Mouse (Mus musculus) Muller cell, postnatal 12 days (primary cell): ENCODE results near the gene Poll.
A peak's percentile ranks its signal among the peaks of the same experiment; 100 is the strongest.

ENCODE experiments used
- DNase-seq: peaks from one replicate; pipeline ENCODE4 v3.0.0-alpha.2; 2015; ENCODE audit errors: inconsistent ontology term

The Poll gene

GRCm38 (mm10) chr19:45560153-45560890, at the start of gene Poll, which contains the start of gene Gm17018:
Poll (minus strand) TSS chr19:45560531.
Gm17018 (plus strand) TSS chr19:45560615.
- peak; percentile 81 for DNase-seq

DNA sequence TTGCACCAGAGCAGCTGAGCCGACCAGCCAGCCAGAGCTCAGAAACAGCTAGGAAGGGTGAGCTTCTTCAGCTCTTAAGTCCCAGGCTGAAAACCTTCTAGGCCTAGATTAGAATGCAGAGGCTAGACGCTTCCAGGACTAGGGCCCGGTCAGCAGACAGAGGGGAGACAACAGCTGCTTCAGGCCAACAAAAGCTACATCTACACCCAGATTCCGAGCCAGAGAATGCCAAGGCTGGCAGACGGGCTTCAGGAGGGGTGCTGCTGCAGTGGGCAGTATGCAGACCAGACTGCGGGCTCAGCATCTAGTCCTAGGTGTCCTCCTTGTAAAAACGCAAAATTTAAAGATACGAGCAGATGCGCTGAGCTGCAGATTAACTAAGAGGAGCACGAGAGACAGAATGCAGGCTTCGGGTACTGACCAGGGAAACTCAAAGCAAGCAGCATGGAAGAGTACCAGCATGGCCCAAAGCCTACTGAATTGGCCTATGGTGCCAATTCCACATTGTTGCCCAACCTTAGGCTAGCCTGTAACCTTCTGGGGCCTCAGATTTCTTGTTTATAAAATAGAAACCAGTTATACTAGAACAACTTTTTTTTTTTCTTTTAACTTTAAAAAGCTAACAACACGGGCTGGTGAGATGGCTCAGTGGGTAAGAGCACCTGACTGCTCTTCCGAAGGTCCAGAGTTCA, 48.5 kb upstream of the Poll start:
- DNase-seq = no peak

- DNase-seq = no peak
Observed at GRCm38 (mm10) chr19:45607479-45607878, 47.1 kb upstream of the Poll start.

DNA sequence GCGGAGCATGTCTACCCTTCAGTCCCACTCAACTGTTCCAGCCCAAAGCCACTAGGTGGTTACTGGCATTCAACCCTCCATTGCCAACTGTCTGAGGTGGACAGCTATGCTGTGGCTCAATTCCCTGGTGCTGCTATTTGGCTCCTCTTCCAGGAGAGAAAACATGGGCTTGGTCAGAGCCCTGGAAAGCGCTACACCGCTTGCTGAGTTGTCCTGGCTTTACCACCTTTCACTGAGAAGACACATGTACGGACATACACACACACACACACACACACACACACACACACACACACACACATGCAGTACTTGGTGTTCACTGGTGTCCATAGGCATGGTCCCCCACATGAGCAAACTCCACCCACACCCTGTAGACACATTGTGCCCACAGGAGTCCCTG, 46.4 kb upstream of the Poll start:
- no peak for DNase-seq

DNA sequence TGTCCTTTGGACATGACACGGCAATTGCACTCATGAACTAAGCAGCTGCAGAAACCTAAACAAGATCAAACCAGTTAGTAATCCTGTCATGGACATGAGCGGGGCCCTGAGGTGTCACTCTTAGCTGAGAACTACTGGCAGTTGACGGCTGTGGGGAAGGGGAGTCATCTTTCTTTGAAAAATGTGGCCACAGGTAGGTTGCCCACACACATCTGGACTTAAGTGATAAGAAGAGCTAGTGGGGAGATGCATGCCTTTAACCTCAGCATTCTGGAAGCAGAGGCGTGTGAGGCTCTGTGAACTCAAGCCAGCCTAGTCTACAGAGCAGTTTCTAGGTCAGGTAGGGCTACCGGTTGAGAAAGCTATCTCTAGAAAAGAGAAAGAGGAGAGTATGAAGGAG, 42.3 kb upstream of the Poll start:
- no peak for DNase-seq

DNA sequence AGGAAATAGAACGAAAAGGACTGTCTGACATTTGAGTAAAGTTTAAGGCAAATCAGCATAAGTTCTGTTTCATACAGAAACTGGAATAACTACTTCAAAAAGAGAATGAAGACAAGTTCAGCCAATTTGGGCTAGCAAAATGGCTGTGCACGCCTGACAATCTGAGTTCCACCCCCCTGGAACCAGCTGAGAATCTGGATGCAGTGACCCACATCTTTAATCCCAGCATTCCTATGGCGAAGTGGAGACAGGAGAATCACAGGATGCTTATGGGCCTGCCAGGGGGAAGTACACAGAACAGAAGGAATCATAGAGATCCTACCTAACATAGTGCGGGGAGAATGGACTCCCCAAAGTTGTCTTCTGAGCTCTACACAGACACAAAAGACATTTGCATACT, 36.8 kb upstream of the Poll start:
- DNase-seq = peak; percentile 52

GRCm38 (mm10) chr19:45596434-45596833, 36.1 kb upstream of the Poll start:
- DNase-seq = no peak

DNA sequence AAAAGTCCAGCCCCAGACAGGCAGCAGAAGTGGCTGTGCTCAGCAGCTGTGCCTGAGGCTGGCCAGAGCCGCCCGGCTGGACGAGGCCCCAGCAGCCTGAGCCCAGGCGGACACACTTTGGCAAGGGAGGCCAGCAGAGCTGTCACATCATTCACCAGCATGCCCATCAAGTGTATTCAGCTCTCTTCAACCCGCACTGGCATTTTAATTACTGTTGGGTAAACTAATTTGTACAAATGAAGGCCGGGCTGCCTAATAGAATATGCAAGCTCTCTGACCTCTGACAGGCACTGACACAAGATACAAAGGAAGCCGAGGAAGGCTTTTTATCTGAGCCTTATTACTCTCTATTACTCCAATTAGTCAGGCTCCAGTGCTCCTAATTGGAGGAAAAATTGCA, 35.7 kb upstream of the Poll start:
- DNase-seq = peak; percentile 97

DNA sequence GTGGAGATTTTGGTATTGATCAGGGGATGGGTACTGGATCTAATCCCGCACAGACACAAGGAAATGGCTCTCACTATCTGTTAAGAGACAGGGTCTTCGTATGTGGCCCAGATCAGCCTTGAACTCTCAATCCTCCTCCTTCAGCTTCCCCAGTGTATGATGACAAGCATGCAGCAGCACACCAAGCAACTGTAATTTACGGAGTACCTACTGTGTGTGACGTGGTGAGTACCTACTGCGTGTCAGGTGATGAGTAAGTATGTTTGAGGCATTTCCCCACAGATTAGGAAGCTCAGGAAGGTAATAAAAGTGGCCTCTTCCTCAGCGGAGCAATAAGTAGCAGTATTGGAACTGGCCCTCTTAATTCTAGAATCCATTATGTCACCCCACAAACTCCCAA, 35.1 kb upstream of the Poll start:
- no peak for DNase-seq

DNA sequence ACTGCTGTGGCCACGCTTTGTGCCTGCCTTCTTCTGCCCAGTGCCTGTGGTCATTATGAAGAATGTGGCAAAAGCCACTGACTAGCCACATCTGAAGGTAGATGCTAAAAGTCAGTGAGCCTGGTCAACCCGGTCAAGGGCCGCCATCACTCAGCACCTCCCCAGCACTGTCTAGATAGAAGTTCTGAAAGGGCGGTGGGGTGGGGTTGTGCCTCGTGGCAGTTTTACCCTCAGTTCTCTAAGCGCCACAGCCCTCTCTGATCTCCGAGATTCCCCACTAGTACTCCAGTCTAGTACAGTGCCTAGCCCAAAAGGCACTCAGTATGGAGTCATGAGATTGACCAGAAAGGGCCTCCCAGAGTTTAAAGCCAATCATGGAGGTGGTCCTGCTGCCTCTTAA, 33.7 kb upstream of the Poll start:
- no peak for DNase-seq

GRCm38 (mm10) chr19:45592916-45593315, 32.6 kb upstream of the Poll start:
- DNase-seq = no peak

DNA sequence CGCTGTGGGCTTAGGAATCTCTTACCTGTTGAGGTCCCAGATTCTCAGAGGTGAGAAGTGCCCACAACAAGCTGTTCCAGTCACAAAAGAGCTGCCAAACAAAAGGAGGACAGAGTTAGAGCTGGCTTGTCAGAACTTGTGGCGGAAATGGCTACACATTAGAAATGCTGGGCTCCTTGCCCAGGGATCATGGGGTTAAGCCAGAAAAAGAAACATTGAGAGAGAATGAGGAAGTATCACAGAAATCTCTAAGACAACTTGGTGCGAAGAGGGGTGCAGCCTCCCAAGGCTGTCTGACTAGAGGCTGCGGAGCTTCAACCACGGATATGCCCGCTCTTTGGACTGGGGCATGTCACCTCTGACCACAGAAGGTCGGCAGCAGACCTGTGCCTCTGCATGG, 31.4 kb upstream of the Poll start:
- peak; percentile 68 for DNase-seq

DNA sequence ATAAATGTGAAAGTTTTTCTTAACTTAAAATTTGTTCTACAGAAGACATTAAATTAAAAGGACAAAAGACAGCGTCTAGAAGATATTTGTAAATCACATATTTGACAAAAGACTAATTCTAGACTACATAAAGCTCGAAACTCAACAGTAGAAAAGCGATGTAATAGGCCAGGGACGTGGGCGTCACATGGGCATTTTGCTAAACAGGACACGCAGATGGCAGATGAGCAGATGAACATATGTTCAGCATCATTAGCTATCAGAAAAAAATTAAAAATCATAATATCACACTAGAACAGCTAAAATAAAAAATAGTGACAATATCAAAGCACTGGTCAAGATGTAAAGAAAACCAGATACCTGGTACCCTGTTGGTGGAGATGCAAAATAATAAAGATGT, 29.4 kb upstream of the Poll start:
- no peak for DNase-seq

- DNase-seq = peak; percentile 77
Observed at GRCm38 (mm10) chr19:45587509-45588292, 27.4 kb upstream of the Poll start.

DNA sequence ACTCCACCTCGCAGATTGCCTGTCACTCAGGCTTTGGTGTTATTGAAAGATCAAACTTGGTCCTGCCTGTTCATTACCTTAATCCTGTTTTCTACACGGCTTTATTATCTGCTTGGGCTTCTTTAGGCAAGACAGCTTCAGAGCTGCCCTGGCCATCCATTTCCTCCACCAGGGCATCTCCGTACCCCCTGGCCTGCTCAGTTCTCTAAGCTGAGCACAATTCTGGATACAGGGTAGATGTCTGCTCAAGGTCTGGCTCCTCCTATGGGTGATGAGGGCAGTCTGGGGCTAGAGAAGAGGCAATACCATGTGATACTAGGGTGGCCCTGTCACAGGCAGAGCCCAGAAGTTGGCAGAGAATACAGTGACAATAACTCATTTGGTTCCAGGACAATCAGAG, 26.5 kb upstream of the Poll start:
- no peak for DNase-seq

GRCm38 (mm10) chr19:45584856-45585620, 24.7 kb upstream of the Poll start:
- DNase-seq = no peak

DNA sequence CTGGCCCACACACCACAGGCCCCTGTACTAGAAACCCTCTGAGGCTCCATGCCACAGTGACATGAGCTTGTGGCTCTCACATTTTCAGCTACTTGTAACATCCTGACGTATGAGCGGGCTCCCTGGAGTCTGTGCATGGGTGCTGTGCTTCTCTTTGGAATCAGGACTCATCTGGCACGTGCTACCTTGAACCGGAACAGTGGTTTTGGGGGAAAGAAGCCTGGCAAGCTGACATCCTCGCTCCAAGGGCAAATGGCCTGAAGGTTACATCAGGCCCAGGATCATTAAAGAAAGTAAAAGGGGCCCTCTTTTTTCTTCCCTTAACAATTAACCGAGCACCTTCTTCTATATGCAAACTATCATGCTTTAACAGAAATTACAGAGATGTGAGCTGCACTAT, 22.8 kb upstream of the Poll start:
- DNase-seq = no peak

GRCm38 (mm10) chr19:45582161-45582560, 21.8 kb upstream of the Poll start:
- peak; percentile 70 for DNase-seq

DNA sequence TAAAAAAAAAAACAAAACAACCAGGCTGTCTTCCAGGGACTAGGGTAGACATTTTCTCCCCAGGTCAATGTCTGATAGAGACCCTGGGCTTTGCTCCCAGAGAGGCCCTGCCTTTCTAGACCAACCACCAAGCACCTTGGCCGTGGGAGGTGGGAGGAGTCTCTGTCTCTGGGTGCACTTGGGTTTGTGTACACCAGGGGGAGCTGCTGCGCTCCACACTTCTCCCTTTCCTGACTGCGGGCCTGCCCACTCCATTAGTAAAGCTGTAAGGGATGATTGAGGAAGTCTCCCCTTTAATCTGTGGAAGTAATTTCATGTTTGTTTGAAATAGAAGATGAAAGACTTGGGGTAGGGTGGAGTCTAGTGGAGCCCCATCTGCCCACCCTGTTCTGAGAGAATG, 20.9 kb upstream of the Poll start:
- peak; percentile 79 for DNase-seq

DNA sequence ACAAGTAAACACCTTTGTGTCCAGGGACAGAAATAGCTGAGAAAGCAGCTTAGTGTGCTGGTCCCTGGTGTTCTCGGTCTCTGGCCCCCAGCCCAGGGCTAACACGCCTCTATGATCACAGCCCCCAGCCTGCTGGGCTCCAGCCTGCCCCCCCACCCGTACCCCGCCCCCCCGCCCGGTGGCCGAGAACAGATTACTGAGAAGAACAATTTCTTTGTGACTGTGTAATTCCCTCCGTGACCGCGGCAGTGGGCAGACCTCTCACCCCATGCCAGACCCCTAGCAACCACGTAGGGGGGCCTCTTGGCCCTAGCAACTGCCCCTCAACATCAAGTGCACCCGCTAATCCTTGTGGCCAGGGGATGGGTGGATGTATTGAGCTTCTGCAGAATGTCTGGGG, 19.9 kb upstream of the Poll start:
- DNase-seq = peak; percentile 22

GRCm38 (mm10) chr19:45579416-45579815, 19.1 kb upstream of the Poll start:
- no peak for DNase-seq

DNA sequence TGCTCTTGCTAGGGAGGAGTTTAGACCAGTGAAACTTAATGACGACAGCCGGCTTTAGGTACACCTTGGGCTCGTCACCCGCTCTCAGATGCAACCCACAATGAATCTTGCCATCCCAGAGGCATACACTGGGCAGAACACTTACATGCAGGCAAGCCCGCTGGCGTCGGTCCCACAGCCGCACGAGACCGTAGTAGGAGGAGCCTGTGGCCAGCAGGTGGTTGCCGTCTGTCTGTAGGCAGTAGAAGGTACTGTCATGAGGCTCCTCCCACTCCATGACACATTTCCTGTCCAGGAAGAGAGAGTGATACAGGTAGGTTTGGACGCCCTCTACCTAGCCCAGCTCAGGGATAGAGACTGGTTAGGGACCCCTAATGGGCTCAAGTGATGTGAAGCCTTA, 18.6 kb upstream of the Poll start:
- DNase-seq = no peak
